Mouse (Mus musculus) forebrain, postnatal 0 days (tissue): Measurements from ENCODE around the gene Strip2. TPM values are rescaled to one million over a fixed set of nuclear protein-coding genes. Genes with fewer than 3 reads are reported as not detected.

Experiments
- ATAC-seq: fragments of 200-750 bp; cut with Nextera tagmentation; 2 replicates; pipeline ENCODE4 v1.8.0; 2017; ENCODE audit warnings: mild to moderate bottlenecking, moderate library complexity
- DNase-seq: peaks from one replicate; pipeline ENCODE4 v3.0.0-alpha.2; 2015
- H3K27ac ChIP-seq: fragments of 300-500 bp; sonication (generic); 2 replicates; pipeline ENCODE4 v1.5.1; 2014; ENCODE audit warnings: low read depth, mild to moderate bottlenecking, antibody characterized with exemption, low read length, moderate library complexity, mixed read lengths
- H3K27me3 ChIP-seq: fragments of 300-500 bp; sonication (generic); 2 replicates; pipeline ENCODE4 v1.6.1; 2014; ENCODE audit warnings: mild to moderate bottlenecking, low read length, mixed read lengths; ENCODE audit not compliant: insufficient read depth
- H3K36me3 ChIP-seq: fragments of 300-500 bp; sonication (generic); 2 replicates; pipeline ENCODE4 v1.6.1; 2014; ENCODE audit warnings: mild to moderate bottlenecking, moderate library complexity; ENCODE audit not compliant: insufficient read depth
- H3K4me1 ChIP-seq: fragments of 300-500 bp; sonication (generic); 2 replicates; pipeline ENCODE4 v1.6.1; 2014; ENCODE audit warnings: antibody characterized with exemption; ENCODE audit not compliant: insufficient read depth
- H3K4me2 ChIP-seq: fragments of 300-500 bp; sonication (generic); 2 replicates; pipeline ENCODE4 v1.6.1; 2014; ENCODE audit warnings: low read depth, mild to moderate bottlenecking, moderate library complexity
- H3K4me3 ChIP-seq: fragments of 300-500 bp; sonication (generic); 2 replicates; pipeline ENCODE4 v1.5.1; 2014; ENCODE audit warnings: low read depth, low read length, mixed read lengths
- H3K9ac ChIP-seq: fragments of 300-500 bp; sonication (generic); 2 replicates; pipeline ENCODE4 v1.6.1; 2014; ENCODE audit warnings: mild to moderate bottlenecking
- H3K9me3 ChIP-seq: fragments of 300-500 bp; sonication (generic); 2 replicates; pipeline ENCODE4 v1.6.1; 2016; ENCODE audit warnings: low read length
- CTCF ChIP-seq: sonication (generic); IDR thresholded peaks from 2 replicates; pipeline ENCODE4 v1.5.1; 2016; ENCODE audit warnings: antibody characterized with exemption, control low read depth, low read depth
- WGBS: fragments of 180-500 bp; shearing (Covaris S2); extraction: QIAGEN DNeasy Blood & Tissue Kit; methylation state at CpG from one replicate; pipeline ENCODE4 v1.1.7; 2014; 5-methylcytosine and 5-hydroxymethylcytosine counted together
- polyA plus RNA-seq: library from polyadenylated mRNA; unstranded; fragments of >200 nt; fragmentation: Nextera tagmentation; extraction: Ambion mirVana; gene quantifications from 2 replicates; pipeline ENCODE4 v1.2.1, GENCODE M21; 2015
- total RNA-seq: library from RNA; depleted of rRNA; stranded (reverse); fragments of >200 nt; gene quantifications from 2 replicates; pipeline ENCODE4 v1.2.3, GENCODE M21; 2014

The Strip2 gene
- total and polyA plus RNA-seq, 2 experiments from 2014 or later: 5.2 to 9.5 TPM

- Histone ChIP-seq H3K9me3 (no peaks in the 10 kb centered on the region), H3K36me3 (no peaks in the 10 kb centered on the region), H3K4me1 (no peaks in the 10 kb centered on the region), H3K27me3 (no peaks in the 10 kb centered on the region), H3K4me3 (no peak overlapping the region), H3K9ac (no peak overlapping the region), H3K27ac (no peak overlapping the region), H3K4me2 (no peak overlapping the region)
- no peak for TF ChIP-seq CTCF
- ATAC-seq (no peak), DNase-seq (no peak)
- 52% methylated on average over 6 of the region's 6 CpGs for WGBS
These were observed 8.9 kb downstream of the Strip2 start for GRCm38 (mm10) chr6:29925594-29926219.

- H3K4me2 ChIP-seq: no peak overlapping the region
- TF ChIP-seq CTCF: no peak
These were observed 13.3 kb downstream of the Strip2 start for GRCm38 (mm10) chr6:29930087-29930486.

GRCm38 (mm10) chr6:29930665-29931064 is 13.9 kb downstream of the Strip2 start:
- no peak for ATAC-seq
- no peak overlapping the region for H3K4me3 ChIP-seq
- TF ChIP-seq CTCF: no peak

More at GRCm38 (mm10) chr6:29930087-29930486, 13.3 kb downstream of the Strip2 start:
- no peak overlapping the region for H3K9ac ChIP-seq
- no peak overlapping the region for H3K4me3 ChIP-seq
- ATAC-seq (no peak), DNase-seq (no peak)
- no peaks in the 10 kb centered on the region for H3K9me3 ChIP-seq
- H3K4me1 ChIP-seq: no peaks in the 10 kb centered on the region
- H3K27ac ChIP-seq: no peak overlapping the region
- no peaks in the 10 kb centered on the region for H3K36me3 ChIP-seq
- no peaks in the 10 kb centered on the region for H3K27me3 ChIP-seq

GRCm38 (mm10) chr6:29931181-29931580 is 14.4 kb downstream of the Strip2 start:
- no peak overlapping the region for H3K9ac ChIP-seq
- 89% methylated on average over 4 of the region's 4 CpGs for WGBS

More at GRCm38 (mm10) chr6:29930665-29931064, 13.9 kb downstream of the Strip2 start:
- no peak for DNase-seq
- Histone ChIP-seq H3K9me3 (no peaks in the 10 kb centered on the region), H3K4me2 (no peak overlapping the region), H3K9ac (no peak overlapping the region), H3K27me3 (no peaks in the 10 kb centered on the region), H3K4me1 (no peaks in the 10 kb centered on the region), H3K27ac (no peak overlapping the region), H3K36me3 (no peaks in the 10 kb centered on the region)
- 89% methylated on average over 6 of the region's 6 CpGs for WGBS

GRCm38 (mm10) chr6:29935741-29936140 is 18.9 kb downstream of the Strip2 start:
- Histone ChIP-seq H3K9me3 (no peaks in the 10 kb centered on the region), H3K4me3 (no peak overlapping the region), H3K27ac (no peak overlapping the region), H3K9ac (no peak overlapping the region), H3K4me1 (no peaks in the 10 kb centered on the region), H3K4me2 (no peak overlapping the region), H3K27me3 (no peaks in the 10 kb centered on the region), H3K36me3 (no peaks in the 10 kb centered on the region)
- no peak for TF ChIP-seq CTCF
- ATAC-seq (no peak), DNase-seq (no peak)
- WGBS: 64% methylated on average over 1 of the region's 1 CpGs

More at GRCm38 (mm10) chr6:29931181-29931580, 14.4 kb downstream of the Strip2 start:
- TF ChIP-seq CTCF: no peak
- H3K36me3 ChIP-seq: no peaks in the 10 kb centered on the region
- ATAC-seq (no peak), DNase-seq (no peak)
- no peak overlapping the region for H3K27ac ChIP-seq
- H3K9me3 ChIP-seq: no peaks in the 10 kb centered on the region
- H3K4me3 ChIP-seq: no peak overlapping the region
- H3K4me1 ChIP-seq: no peaks in the 10 kb centered on the region
- no peaks in the 10 kb centered on the region for H3K27me3 ChIP-seq
- H3K4me2 ChIP-seq: no peak overlapping the region

GRCm38 (mm10) chr6:29940428-29940827 is 23.6 kb downstream of the Strip2 start:
- no peak overlapping the region for H3K4me2 ChIP-seq
- no peak overlapping the region for H3K27ac ChIP-seq
- no peak overlapping the region for H3K4me3 ChIP-seq
- DNase-seq (no peak), ATAC-seq (no peak)
- WGBS: 61% methylated on average over 4 of the region's 4 CpGs
- TF ChIP-seq CTCF: no peak
- no peaks in the 10 kb centered on the region for H3K9me3 ChIP-seq
- H3K9ac ChIP-seq: no peak overlapping the region
- H3K27me3 ChIP-seq: no peaks in the 10 kb centered on the region
- no peaks in the 10 kb centered on the region for H3K36me3 ChIP-seq
- no peaks in the 10 kb centered on the region for H3K4me1 ChIP-seq

GRCm38 (mm10) chr6:29941036-29941435 is 24.2 kb downstream of the Strip2 start:
- WGBS: 86% methylated on average over 2 of the region's 2 CpGs
- TF ChIP-seq CTCF: no peak
- no peak overlapping the region for H3K4me2 ChIP-seq
- DNase-seq (no peak), ATAC-seq (no peak)
- no peak overlapping the region for H3K9ac ChIP-seq
- H3K36me3 ChIP-seq: no peaks in the 10 kb centered on the region
- no peaks in the 10 kb centered on the region for H3K9me3 ChIP-seq
- H3K4me3 ChIP-seq: no peak overlapping the region
- no peak overlapping the region for H3K27ac ChIP-seq
- H3K27me3 ChIP-seq: no peaks in the 10 kb centered on the region
- no peaks in the 10 kb centered on the region for H3K4me1 ChIP-seq
